Mouse (Mus musculus): ENCODE results near the gene Dcps.
"Not testable (repeated sequence)": the region's sequence is repeated elsewhere in the genome, so short reads cannot be mapped to it uniquely, and the experiment has no call there.

Gene Dcps

DNA sequence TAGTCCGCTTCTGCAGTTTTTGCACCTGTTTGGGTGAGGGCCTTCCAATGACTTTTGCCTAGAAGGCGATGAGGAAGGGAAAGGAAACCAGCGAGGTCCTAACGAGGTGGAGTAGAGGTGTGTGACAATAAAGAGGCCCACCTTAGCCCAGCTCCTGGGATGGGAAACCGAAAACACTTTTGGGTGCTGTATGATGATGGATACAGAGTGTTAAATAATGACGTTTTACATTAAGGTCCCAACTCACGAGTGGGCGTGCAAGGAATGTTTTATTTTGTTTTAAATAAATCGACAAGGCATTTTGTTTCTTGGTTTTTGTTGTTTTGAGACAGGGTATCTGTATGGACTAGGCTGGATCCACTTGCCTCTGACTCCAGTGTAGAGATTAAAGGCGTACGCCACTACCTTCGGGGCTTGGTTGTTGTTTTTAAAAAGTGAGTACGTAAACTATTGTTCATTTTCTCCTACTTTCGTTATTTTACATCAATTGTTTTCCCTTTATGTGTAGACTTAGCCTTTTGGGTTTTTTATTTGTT lies 331 bp upstream of the Dcps start:
- DNase-seq (ENCODE audit: low spot score): no peak

DNA sequence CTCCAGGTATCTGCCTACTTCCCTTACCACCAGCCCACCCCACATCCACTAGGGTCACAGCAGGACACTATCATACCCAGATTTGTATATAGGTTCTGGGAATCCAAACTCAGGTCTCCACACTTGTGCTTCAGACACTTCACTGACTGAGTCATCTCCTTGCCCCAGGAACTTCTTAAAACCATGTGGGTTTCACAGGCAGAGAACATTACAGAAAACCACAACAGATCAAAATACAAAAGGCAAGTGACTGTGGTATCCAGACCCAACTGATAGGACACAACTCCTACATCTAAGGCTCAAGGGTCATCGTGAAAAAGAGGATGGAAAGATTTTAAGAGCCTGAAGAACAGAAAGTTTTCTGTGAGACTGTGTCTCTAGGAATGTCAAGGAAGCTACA lies 2.5 kb downstream of the Dcps start:
- DNase-seq (ENCODE audit: low spot score): no peak

GRCm38 (mm10) chr9:35170071-35170470 lies 5.8 kb downstream of the Dcps start:
- no peak for DNase-seq (ENCODE audit: low spot score)

DNA sequence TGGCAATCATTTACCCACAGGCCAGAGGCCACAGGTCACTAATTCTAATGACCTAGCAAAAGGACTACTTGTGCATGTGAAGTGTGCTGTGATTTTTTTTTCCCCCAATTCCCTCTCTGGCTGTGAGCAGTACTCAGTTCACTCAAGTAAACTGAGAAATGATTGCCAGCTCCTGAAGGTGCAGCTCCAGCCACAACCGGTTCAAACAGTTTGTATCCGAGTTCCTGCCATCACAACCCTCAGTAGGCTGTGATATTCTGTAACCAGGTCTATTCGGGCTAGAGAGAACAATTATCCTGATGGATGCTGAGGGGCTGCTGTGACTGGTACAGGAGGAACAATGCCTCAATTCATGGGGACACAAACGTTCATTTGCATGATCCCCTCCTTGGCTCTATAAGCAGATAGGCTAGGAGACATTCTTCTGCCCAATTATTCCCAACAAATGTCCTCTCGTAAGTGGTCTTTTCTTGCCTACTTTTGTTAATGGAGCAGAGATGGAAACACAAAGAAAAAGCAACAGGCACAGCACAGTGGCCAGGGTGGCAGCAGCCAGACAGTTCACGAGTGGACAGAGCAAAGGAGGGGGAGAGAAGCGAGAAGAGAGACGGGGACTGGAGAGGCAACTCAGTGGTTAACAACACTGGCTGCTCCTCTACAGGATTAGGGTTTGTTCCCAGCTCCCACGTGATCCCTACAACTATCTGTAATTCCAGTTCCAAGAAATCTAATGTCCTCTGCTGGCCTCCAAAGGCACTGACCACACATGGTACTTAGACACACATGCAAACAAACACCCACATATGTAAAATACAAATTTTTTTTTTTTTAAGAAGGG lies 8.8 kb downstream of the Dcps start:
- DNase-seq (ENCODE audit: low spot score): no peak

DNA sequence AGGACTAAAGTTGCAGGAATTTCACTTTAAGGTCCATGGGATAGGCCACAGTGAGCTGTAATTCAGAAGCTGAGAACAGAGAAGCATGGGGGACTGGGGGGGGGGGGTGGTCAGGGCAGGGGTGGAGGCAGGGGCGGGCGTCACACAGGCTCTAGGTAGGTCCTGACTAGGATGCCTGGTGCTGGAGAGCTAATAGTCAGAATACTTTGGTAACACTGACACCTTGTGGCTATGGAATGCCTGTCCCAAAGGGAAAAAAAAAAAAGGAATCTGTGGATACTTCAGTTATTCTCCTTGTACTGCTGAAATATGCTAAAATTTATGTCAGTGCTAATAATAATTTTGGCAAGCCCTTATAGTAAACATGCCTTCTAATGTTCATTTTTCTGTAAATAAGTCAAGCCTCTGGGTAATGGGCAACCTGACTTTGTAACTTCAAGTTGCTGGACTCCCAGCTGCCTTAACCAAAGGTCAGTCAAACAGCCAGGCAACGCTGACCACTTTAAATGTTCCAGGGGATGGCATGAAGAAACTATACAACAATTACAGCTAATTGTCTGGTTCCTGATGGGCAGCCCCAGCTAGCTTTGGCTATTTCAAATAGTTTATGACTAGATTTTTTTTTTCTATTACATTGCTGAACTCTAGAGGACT lies 9.6 kb downstream of the Dcps start:
- no peak for DNase-seq (ENCODE audit: low spot score)

GRCm38 (mm10) chr9:35164142-35164874 lies 11.6 kb downstream of the Dcps start:
- DNase-seq (ENCODE audit: low spot score): no peak

DNA sequence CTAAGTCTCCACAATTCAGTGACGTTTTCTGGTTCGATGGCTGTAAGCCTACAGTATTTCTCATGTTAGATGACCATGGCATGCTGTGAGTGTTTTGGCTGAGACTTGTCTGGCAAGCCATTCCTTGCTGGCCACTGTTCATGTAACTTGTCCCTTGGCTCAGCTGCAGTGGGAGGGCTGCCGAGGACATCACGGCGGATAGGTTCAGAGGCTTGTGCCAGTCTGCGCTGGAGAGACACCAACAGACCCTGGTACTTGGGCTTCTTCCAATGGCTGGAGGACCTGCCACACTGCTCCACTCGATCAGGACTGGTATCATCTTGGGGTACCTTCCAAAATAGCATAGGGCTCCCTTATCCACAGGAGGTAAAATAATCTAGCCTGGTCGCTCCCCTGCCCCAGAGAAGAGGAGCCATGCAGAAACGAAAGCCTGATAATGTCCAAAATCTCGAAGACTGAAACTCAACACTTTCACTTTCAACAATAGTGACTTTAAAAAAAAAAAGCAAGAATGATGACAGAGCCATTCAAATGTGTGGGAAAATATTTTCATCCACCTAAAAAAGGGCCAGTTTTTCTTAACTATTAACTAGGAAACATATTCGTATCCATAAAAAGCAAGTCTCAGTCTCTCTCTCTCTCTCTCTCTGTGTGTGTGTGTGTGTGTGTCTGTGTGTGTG lies 12.7 kb downstream of the Dcps start:
- DNase-seq (ENCODE audit: low spot score): no peak

- no peak for DNase-seq (ENCODE audit: low spot score)
Measured at GRCm38 (mm10) chr9:35161721-35162120, 14.1 kb downstream of the Dcps start.

DNA sequence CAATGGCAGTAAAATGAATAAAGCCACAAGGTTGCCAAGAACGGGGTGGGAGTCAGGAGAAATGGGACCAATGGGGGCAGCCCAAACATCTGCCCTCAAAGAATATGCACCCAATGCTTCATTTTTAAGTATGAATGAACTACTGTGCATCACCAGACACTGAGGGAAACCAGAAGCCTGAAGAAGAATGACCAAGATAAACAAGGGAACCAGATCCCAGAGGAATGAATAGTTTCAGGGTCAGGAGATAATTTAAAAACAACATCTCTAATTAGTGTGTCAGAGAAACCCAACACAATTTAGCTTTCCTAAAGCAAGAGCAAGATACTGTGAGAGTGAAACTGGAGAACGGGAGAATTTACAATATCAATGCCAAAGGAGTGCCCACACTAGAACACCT lies 15.2 kb downstream of the Dcps start:
- DNase-seq (ENCODE audit: low spot score): no peak

DNA sequence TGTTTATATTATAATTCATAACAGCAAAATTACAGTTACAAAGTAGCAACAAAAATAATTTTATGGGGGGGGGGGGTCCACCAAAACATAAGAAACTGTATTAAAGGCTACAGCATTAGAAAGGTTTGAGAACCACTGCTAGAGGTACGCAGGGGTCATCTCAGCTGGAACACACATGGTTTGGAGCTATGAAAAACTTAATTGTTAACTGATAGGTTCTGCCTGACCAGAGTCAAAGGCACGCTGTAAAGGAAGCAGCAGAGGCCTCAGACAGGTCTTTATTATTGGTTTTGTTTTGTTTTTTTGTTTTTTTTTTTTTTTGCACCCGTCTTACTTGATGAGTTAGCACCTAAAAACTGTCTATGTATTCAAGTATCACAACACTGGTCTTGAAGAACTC lies 17.4 kb downstream of the Dcps start:
- no peak for DNase-seq (ENCODE audit: low spot score)

DNA sequence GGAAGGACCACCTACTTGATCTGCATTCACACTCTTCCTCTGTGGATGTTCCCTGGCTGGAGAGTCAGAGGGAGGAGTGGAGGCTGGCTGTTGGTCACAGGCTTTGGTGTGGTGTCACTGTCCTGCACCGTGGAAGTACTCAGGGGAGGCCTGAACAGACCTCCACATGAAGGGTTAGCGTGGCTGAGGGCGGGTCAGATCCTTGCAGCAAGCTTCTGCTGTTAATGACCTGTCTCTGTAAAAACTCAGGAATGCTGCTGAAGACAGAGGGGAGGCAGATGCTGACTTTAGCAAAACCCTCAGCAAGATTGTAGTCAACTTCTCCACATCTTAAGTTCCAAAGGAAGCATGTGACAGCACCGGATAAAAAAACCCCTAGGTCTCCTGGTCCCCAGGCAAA lies 19.0 kb downstream of the Dcps start:
- no peak for DNase-seq (ENCODE audit: low spot score)

GRCm38 (mm10) chr9:35156002-35156710 lies 19.7 kb downstream of the Dcps start:
- no peak for DNase-seq (ENCODE audit: low spot score)

- no peak for DNase-seq (ENCODE audit: low spot score)
Measured at GRCm38 (mm10) chr9:35152923-35153322, 22.9 kb downstream of the Dcps start.

DNA sequence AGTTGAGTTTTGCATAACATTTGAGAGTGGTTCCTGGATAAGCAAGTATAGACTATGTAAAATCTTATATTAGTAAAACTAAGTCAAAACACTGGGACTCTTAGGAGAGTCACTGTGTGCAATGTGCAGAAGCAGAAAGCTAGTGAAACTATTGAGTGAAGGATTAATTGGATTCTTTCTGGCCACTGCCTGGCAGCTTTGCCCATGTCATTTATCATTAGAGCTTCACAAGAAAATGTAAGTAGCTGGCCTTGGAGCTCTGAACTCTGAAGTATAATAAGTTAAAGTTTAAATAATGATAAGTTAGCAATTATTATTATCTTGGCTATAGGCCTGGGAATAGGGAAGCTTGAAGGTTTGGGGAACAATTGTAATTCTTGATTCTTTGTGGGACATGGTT lies 27.0 kb downstream of the Dcps start:
- not testable (repeated sequence) for DNase-seq (ENCODE audit: low spot score)

GRCm38 (mm10) chr9:35147261-35147660 lies 28.6 kb downstream of the Dcps start:
- not testable (repeated sequence) for DNase-seq (ENCODE audit: low spot score)

GRCm38 (mm10) chr9:35145829-35146228 lies 30.0 kb downstream of the Dcps start:
- DNase-seq (ENCODE audit: low spot score): no peak

DNA sequence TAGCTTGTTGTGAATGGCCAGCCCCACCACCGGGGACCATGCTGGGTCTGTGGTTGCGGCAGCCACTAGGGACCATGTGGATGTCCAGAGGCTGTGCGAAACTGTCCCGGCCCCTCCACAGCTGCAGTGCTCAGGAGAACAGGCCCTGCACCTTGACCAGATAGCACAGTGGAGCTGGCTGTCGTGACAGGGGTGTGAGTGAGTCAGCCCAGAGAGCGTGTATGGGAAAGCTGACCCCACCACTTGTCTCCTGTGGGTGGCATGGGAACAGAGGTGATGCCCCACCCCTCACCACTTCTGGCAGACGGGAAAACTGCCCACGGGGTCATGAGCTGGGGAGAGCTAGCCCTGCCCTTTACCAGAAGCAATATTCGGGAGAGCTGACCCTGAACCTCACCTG lies 30.7 kb downstream of the Dcps start:
- DNase-seq (ENCODE audit: low spot score): no peak

GRCm38 (mm10) chr9:35142221-35142620 lies 33.6 kb downstream of the Dcps start:
- DNase-seq (ENCODE audit: low spot score): no peak

GRCm38 (mm10) chr9:35139231-35139744 lies 36.6 kb downstream of the Dcps start:
- no peak for DNase-seq (ENCODE audit: low spot score)

DNA sequence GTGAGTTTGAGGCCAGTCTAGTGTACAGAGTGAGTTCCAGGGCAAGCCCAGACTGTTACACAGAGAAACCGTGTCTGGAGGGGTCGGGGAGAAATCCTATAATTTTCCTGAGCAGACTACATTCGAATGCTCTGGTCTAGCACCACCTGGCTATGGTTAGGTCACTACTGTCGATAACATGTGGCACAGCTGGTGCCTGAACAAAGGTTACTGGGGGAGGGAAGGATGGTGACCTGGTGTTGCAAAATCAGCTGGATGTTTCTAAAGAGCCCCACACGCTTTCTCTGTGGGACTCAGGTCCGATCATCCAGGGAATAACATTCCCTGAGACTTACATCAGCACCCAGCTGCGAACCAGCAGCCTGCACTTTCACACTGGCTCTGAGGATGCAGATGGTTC lies 37.8 kb downstream of the Dcps start:
- no peak for DNase-seq (ENCODE audit: low spot score)

- DNase-seq (ENCODE audit: low spot score): no peak
Measured at GRCm38 (mm10) chr9:35135575-35135974, 40.3 kb downstream of the Dcps start.
